Mouse (Mus musculus): ENCODE measurements around the gene Mccc2. TPM values are rescaled to one million over a fixed set of nuclear protein-coding genes. Genes with fewer than 3 reads are reported as not detected.

The Mccc2 gene
- polyA plus RNA-seq, 2 experiments = 6.9 to 14.7 TPM

- H3K4me2 ChIP-seq (ENCODE audit: low read depth) = no peak overlapping the region
- 12% methylated on average over 1 of the region's 1 CpGs for WGBS (ENCODE audit: insufficient replicate concordance)
- ATAC-seq (ENCODE audit: insufficient read depth) (no peak), DNase-seq (ENCODE audit: low read depth in 3 of 3, low spot score in 3 of 3) (no peak)
- H3K9ac ChIP-seq (replicated peaks) = no peak overlapping the region
- TF ChIP-seq EP300 (IDR thresholded peaks at IDR 0.05; ENCODE audit: low read depth) (no peak), CTCF (IDR thresholded peaks at IDR 0.05; ENCODE audit: low read depth) (no peak)
- H3K4me1 ChIP-seq (replicated peaks; ENCODE audit: control insufficient read depth in 2 of 2, insufficient read depth in 2 of 2, low read length in 1 of 2) = no peaks in the 10 kb centered on the region
- H3K27ac ChIP-seq = no peak overlapping the region
- H3K9me3 ChIP-seq (ENCODE audit: control insufficient read depth, low read length) = no peaks in the 10 kb centered on the region
- H3K36me3 ChIP-seq (replicated peaks; ENCODE audit: control insufficient read depth, insufficient read depth, low read depth) = no peaks in the 10 kb centered on the region
- H3K27me3 ChIP-seq (ENCODE audit: control insufficient read depth, insufficient read depth, low read length) = no peaks in the 10 kb centered on the region
- H3K4me3 ChIP-seq (ENCODE audit: insufficient read depth in 1 of 2, low read depth in 2 of 2, low read length in 2 of 2) = no peak overlapping the region
Measured at GRCm38 (mm10) chr13:99932406-99932805, 83.0 kb downstream of the Mccc2 start.

GRCm38 (mm10) chr13:99931502-99931901 lies 83.9 kb downstream of the Mccc2 start:
- H3K9ac ChIP-seq (replicated peaks) = no peak overlapping the region
- no peaks in the 10 kb centered on the region for H3K4me1 ChIP-seq (replicated peaks; ENCODE audit: control insufficient read depth in 2 of 2, insufficient read depth in 2 of 2, low read length in 1 of 2)
- no peak overlapping the region for H3K27ac ChIP-seq
- H3K9me3 ChIP-seq (ENCODE audit: control insufficient read depth, low read length) = no peaks in the 10 kb centered on the region
- no peaks in the 10 kb centered on the region for H3K36me3 ChIP-seq (replicated peaks; ENCODE audit: control insufficient read depth, insufficient read depth, low read depth)
- H3K4me3 ChIP-seq (ENCODE audit: insufficient read depth in 1 of 2, low read depth in 2 of 2, low read length in 2 of 2) = no peak overlapping the region
- H3K4me2 ChIP-seq (ENCODE audit: low read depth) = no peak overlapping the region
- ATAC-seq (ENCODE audit: insufficient read depth) (no peak), DNase-seq (ENCODE audit: low read depth in 3 of 3, low spot score in 3 of 3) (no peak)
- no peak for TF ChIP-seq EP300 (IDR thresholded peaks at IDR 0.05; ENCODE audit: low read depth)
- TF ChIP-seq CTCF (IDR thresholded peaks at IDR 0.05; ENCODE audit: low read depth) = no peak
- no peaks in the 10 kb centered on the region for H3K27me3 ChIP-seq (ENCODE audit: control insufficient read depth, insufficient read depth, low read length)
- WGBS (ENCODE audit: insufficient replicate concordance) = 69% methylated on average over 6 of the region's 6 CpGs

- TF ChIP-seq CTCF (IDR thresholded peaks at IDR 0.05; ENCODE audit: low read depth) (no peak), EP300 (IDR thresholded peaks at IDR 0.05; ENCODE audit: low read depth) (no peak)
- Histone ChIP-seq H3K27ac (no peak overlapping the region), H3K9ac (replicated peaks) (no peak overlapping the region), H3K4me1 (replicated peaks; ENCODE audit: control insufficient read depth in 2 of 2, insufficient read depth in 2 of 2, low read length in 1 of 2) (no peaks in the 10 kb centered on the region), H3K27me3 (ENCODE audit: control insufficient read depth, insufficient read depth, low read length) (no peaks in the 10 kb centered on the region), H3K9me3 (ENCODE audit: control insufficient read depth, low read length) (no peaks in the 10 kb centered on the region), H3K36me3 (replicated peaks; ENCODE audit: control insufficient read depth, insufficient read depth, low read depth) (no peaks in the 10 kb centered on the region), H3K4me3 (ENCODE audit: insufficient read depth in 1 of 2, low read depth in 2 of 2, low read length in 2 of 2) (no peak overlapping the region), H3K4me2 (ENCODE audit: low read depth) (no peak overlapping the region)
- DNase-seq (ENCODE audit: low read depth in 3 of 3, low spot score in 3 of 3) (no peak), ATAC-seq (ENCODE audit: insufficient read depth) (no peak)
- WGBS (ENCODE audit: insufficient replicate concordance) = 68% methylated on average over 5 of the region's 5 CpGs
Measured at GRCm38 (mm10) chr13:99926249-99926648, 89.2 kb downstream of the Mccc2 start.

GRCm38 (mm10) chr13:99915632-99916031 lies 99.8 kb downstream of the Mccc2 start:
- Histone ChIP-seq H3K27me3 (ENCODE audit: control insufficient read depth, insufficient read depth, low read length) (no peaks in the 10 kb centered on the region), H3K27ac (no peak overlapping the region), H3K4me3 (ENCODE audit: insufficient read depth in 1 of 2, low read depth in 2 of 2, low read length in 2 of 2) (no peak overlapping the region), H3K4me2 (ENCODE audit: low read depth) (no peak overlapping the region), H3K36me3 (replicated peaks; ENCODE audit: control insufficient read depth, insufficient read depth, low read depth) (no peaks in the 10 kb centered on the region), H3K9me3 (ENCODE audit: control insufficient read depth, low read length) (no peaks in the 10 kb centered on the region), H3K9ac (replicated peaks) (no peak overlapping the region), H3K4me1 (replicated peaks; ENCODE audit: control insufficient read depth in 2 of 2, insufficient read depth in 2 of 2, low read length in 1 of 2) (no peaks in the 10 kb centered on the region)
- ATAC-seq (ENCODE audit: insufficient read depth) (no peak), DNase-seq (ENCODE audit: low read depth in 3 of 3, low spot score in 3 of 3) (no peak)
- WGBS (ENCODE audit: insufficient replicate concordance) = 61% methylated on average over 5 of the region's 5 CpGs
- TF ChIP-seq EP300 (IDR thresholded peaks at IDR 0.05; ENCODE audit: low read depth) (no peak), CTCF (IDR thresholded peaks at IDR 0.05; ENCODE audit: low read depth) (no peak)

GRCm38 (mm10) chr13:99900965-99901364 lies 114.5 kb downstream of the Mccc2 start, which contains the start of gene Cartpt:
Gene Cartpt (minus strand): TSS chr13:99901091.
- Histone ChIP-seq H3K36me3 (replicated peaks; ENCODE audit: control insufficient read depth, insufficient read depth, low read depth) (no peaks in the 10 kb centered on the region), H3K9me3 (ENCODE audit: control insufficient read depth, low read length) (no peaks in the 10 kb centered on the region), H3K4me2 (ENCODE audit: low read depth) (no peak within 1 kb of the TSS), H3K4me1 (replicated peaks; ENCODE audit: control insufficient read depth in 2 of 2, insufficient read depth in 2 of 2, low read length in 1 of 2) (no peaks in the 10 kb centered on the region), H3K4me3 (ENCODE audit: insufficient read depth in 1 of 2, low read depth in 2 of 2, low read length in 2 of 2) (no peak within 1 kb of the TSS), H3K27me3 (ENCODE audit: control insufficient read depth, insufficient read depth, low read length) (peaks cover 17% of the 10 kb centered on the region), H3K9ac (replicated peaks) (no peak within 1 kb of the TSS), H3K27ac (no peak within 1 kb of the TSS)
- ATAC-seq (ENCODE audit: insufficient read depth) (no peak), DNase-seq (ENCODE audit: low read depth in 3 of 3, low spot score in 3 of 3) (no peak)
- TF ChIP-seq EP300 (IDR thresholded peaks at IDR 0.05; ENCODE audit: low read depth) = no peak
- TF ChIP-seq CTCF (IDR thresholded peaks at IDR 0.05; ENCODE audit: low read depth) = no peak
- 48% methylated on average over 9 of the region's 9 CpGs for WGBS (ENCODE audit: insufficient replicate concordance)

Measured in liver, embryonic 14.5 days (tissue).